Mouse (Mus musculus) frontal cortex, postnatal 36 days (tissue): ENCODE measurements around the gene Rabgap1l.
"Not testable (repeated sequence)": the region's sequence is repeated elsewhere in the genome, so short reads cannot be mapped to it uniquely, and the experiment has no call there.

Experiments
- DNase-seq, 2 experiments: peaks; one replicate each; pipeline ENCODE4 v3.0.0; 2022; ENCODE audit warnings: low spot score in 2 of 2

Rabgap1l gene

GRCm38 (mm10) chr1:160496906-160497577 lies 296.0 kb downstream of the Rabgap1l start:
- DNase-seq = no peak

GRCm38 (mm10) chr1:160485731-160486130 lies 307.3 kb downstream of the Rabgap1l start:
- no peak for DNase-seq

GRCm38 (mm10) chr1:160485028-160485427 lies 308.0 kb downstream of the Rabgap1l start:
- DNase-seq = no peak

- DNase-seq = no peak
Observed at GRCm38 (mm10) chr1:160481643-160482042, 311.4 kb downstream of the Rabgap1l start.

- no peak for DNase-seq
Observed at GRCm38 (mm10) chr1:160467443-160467842, 325.6 kb downstream of the Rabgap1l start.

- peak; percentile 25 to 36 for DNase-seq
Observed at GRCm38 (mm10) chr1:160465186-160465585, 327.8 kb downstream of the Rabgap1l start.

GRCm38 (mm10) chr1:160464148-160464547 lies 328.9 kb downstream of the Rabgap1l start:
- no peak for DNase-seq

GRCm38 (mm10) chr1:160460346-160460745 lies 332.7 kb downstream of the Rabgap1l start:
- no peak for DNase-seq

GRCm38 (mm10) chr1:160451663-160452062 lies 341.3 kb downstream of the Rabgap1l start:
- no peak for DNase-seq

GRCm38 (mm10) chr1:160448681-160449080 lies 344.3 kb downstream of the Rabgap1l start:
- DNase-seq = no peak

GRCm38 (mm10) chr1:160446823-160447222 lies 346.2 kb downstream of the Rabgap1l start:
- no peak for DNase-seq

- no peak for DNase-seq
Observed at GRCm38 (mm10) chr1:160443506-160443905, 349.5 kb downstream of the Rabgap1l start.

- no peak for DNase-seq
Observed at GRCm38 (mm10) chr1:160441679-160442078, 351.3 kb downstream of the Rabgap1l start.

GRCm38 (mm10) chr1:160441161-160441560 lies 351.9 kb downstream of the Rabgap1l start:
- no peak for DNase-seq

GRCm38 (mm10) chr1:160438820-160439219 lies 354.2 kb downstream of the Rabgap1l start:
- DNase-seq = no peak

- DNase-seq = no peak
Observed at GRCm38 (mm10) chr1:160417196-160417854, 375.7 kb downstream of the Rabgap1l start.

GRCm38 (mm10) chr1:160410822-160411221 lies 382.2 kb downstream of the Rabgap1l start:
- DNase-seq = peak; percentile 15 to 47

- DNase-seq = not testable (repeated sequence)
Observed at GRCm38 (mm10) chr1:160409689-160410088, 383.3 kb downstream of the Rabgap1l start.

- DNase-seq = no peak
Observed at GRCm38 (mm10) chr1:160409123-160409522, 383.9 kb downstream of the Rabgap1l start.

GRCm38 (mm10) chr1:160408302-160408897 lies 384.6 kb downstream of the Rabgap1l start:
- DNase-seq = no peak

- DNase-seq = peak in 1 of 2 experiments; percentile 46
Observed at GRCm38 (mm10) chr1:160399428-160399827, 393.6 kb downstream of the Rabgap1l start.

GRCm38 (mm10) chr1:160397037-160397436 lies 396.0 kb downstream of the Rabgap1l start:
- no peak for DNase-seq

- DNase-seq = no peak
Observed at GRCm38 (mm10) chr1:160387446-160387845, 405.6 kb downstream of the Rabgap1l start.
